Mouse (Mus musculus) cerebellum, postnatal 25 days (tissue): ENCODE data around the gene Pappa2.

ENCODE experiments used
- DNase-seq, 2 experiments: peaks; one replicate each; pipeline ENCODE4 v3.0.0; 2021; ENCODE audit warnings: mixed read lengths in 2 of 2

Gene Pappa2

DNA sequence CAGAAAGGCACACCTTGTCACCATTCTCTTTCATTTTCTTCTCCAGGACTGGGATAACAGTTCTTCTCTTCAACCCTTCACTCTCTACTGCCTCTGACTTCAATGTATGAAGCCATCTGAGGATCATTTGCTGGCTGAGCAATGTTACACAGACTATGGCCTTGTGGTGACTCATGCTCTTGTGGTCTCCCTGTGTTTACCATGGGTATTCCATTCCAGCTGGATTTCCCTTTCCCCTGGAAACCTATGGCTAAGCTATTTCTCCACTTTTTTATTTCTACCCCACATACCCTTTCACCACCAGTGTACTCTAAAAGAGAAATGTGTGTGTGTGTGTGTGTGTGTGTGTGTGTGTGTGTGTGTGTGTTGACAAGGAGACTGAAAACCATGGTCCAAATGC lies 83.0 kb downstream of the Pappa2 start:
- DNase-seq, result no peak

- DNase-seq, result no peak
Measured at GRCm38 (mm10) chr1:158894441-158894840, 85.8 kb downstream of the Pappa2 start.

GRCm38 (mm10) chr1:158875487-158875886 lies 104.8 kb downstream of the Pappa2 start:
- peak in 1 of 2 experiments; percentile 19 for DNase-seq

DNA sequence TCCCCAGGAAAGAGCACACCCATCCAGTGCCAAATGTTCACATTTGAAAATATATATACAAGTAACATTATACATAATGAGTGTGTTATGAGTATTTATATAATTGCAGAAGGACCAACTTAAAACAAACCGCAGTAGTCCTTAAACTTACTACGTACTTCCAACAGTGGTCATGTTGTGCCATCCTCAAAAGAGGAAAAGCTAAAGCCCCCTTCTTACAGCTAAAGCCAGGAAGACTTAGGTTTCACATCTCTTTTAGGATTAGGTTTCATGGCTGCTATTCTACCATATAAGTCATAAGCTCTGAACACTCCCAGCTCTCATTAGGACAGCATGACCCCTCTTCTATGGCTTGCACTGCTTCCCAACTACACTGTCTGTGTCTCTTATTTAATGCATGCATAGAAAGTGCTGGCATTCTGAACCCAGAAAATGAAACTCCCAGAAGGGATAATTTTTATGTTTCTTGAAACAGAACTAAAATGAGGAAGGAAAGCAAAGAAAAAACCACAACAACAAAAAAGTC lies 105.7 kb downstream of the Pappa2 start:
- no peak for DNase-seq

- no peak for DNase-seq
Measured at GRCm38 (mm10) chr1:158873631-158874030, 106.7 kb downstream of the Pappa2 start.

DNA sequence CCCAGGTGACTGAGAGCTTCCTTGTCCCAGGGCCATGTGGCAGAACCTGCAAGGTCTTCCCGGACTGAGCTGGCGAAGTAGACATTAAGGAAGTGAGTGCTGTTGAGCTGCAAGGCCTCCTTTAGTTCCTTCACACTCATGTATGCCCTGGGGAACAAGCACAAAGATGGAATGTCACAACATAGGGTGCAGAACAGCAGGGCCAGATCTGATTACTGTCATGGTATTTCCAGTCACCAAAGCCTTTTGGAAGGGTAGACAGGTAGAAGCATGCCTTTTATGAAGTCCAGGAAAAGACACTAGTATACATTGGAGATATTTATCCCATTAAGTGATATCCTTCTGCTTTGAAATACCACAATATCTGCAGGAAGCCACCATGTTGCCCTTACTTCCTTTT lies 108.9 kb downstream of the Pappa2 start:
- no peak for DNase-seq

DNA sequence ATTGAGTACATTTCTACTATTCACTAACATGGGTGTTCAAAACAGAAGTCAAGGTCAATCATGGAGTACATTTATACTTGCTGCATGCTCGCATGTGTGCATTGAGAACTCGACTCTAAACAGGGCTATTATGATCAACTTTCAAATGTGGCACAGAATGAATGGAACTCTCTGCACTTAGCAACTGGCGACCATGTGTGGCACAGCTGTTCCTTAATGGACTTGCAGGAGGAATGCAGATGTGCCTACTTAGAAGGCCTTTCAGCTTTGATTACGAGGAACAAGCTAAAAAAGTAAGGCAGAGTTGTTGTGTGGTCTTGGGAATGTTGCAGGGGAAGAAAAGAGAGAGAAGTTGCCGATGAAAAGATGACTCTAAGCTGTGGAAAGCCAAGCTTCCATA lies 120.1 kb downstream of the Pappa2 start:
- no peak for DNase-seq

- DNase-seq, result no peak
Measured at GRCm38 (mm10) chr1:158853936-158854882, 126.1 kb downstream of the Pappa2 start.

GRCm38 (mm10) chr1:158852836-158853567 lies 127.3 kb downstream of the Pappa2 start:
- DNase-seq, result no peak

GRCm38 (mm10) chr1:158850459-158850858 lies 129.8 kb downstream of the Pappa2 start:
- DNase-seq, result no peak

DNA sequence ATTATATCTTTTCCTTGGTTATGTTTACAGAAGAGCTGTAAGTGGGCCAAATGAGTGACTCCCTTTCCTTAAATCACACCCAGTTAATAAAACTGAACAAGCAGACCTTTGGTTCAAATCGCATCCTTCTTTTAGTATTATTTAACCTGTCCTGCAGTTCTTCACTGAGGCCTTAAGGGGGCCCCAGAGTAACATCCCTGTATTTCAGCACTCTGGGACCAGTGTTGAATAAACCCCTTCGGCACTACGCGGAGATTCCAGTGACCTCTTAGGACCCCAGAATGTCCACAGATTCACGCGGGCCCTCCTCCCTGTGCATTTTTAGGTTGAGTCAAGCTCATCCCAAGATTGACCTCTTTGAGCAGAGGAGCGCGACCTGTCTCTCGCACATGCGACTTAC lies 135.7 kb downstream of the Pappa2 start:
- no peak for DNase-seq

DNA sequence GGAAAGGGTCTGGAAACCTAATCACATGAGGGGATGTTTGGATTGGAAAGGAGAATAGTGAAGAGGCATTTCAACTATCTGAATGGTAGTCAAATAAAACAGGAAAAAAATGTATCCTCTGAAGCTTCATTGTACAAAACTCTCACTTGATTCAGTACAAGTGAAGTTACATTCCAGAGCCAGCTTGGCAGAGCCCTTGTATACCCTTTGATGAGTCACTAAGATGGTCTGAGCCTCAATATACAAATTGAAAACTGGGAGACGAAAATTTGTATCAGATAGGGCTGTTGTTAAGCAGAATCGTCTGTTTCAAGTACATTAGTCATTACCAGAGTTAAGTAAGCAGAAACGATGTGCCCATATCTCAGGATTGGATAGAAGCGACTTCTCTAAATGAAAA lies 143.1 kb downstream of the Pappa2 start:
- no peak for DNase-seq

DNA sequence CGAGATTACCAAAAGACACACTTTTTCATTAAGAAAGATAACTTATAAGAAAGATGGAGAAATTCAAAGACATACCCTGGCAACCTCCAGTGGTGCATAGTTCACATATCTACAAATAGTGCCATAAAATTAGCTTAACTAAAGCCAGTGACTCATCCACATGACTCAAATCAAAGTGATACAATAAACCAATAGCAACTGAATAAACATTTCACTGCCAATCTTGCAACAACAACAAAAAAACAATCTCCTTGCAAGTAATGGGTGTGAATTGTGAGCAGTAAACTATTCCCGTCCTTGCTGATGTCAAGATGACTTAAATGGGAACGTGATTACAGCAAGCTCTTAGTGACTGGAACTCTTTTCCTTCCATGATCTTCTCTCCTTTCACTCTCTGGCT lies 150.1 kb downstream of the Pappa2 start:
- no peak for DNase-seq

DNA sequence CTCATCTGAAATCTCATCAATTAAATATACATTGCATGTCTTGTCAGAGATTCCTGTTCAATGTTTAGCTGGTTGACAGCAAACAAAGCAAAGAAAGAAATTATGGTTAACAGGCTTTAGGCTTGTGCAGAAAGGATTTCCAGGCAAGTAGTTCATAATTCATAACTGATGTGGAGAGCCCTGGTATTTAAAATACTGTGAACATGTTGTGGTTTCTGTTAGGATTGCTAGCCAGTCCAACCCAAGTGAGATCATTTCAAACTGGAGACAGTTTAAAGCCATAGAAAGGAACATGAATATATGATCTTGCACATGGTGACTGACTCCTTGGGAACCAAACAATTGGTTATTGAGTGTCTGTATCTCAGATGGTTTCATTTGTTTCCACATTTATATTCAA lies 152.4 kb downstream of the Pappa2 start:
- no peak for DNase-seq

- DNase-seq, result no peak
Measured at GRCm38 (mm10) chr1:158819676-158820075, 160.6 kb downstream of the Pappa2 start.

GRCm38 (mm10) chr1:158816479-158816878 lies 163.8 kb downstream of the Pappa2 start:
- no peak for DNase-seq

DNA sequence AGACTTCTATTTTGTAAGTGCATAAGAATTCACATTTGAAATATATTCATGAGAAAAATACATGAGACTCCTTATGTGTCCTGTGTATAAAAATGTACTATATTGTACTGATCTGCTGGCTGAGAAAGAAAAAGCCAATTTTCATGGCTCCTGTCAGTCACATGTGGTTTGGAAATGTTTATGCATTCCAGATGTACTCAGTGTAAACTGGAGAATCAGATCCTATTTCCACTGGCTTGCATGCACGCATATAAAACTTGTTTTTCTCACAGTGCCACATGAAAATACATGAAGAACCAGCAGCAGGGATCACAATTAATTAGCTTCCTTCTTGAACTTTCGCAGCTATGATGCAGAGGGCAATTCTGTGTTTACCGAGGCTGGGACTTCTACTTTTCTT lies 168.4 kb downstream of the Pappa2 start:
- no peak for DNase-seq

DNA sequence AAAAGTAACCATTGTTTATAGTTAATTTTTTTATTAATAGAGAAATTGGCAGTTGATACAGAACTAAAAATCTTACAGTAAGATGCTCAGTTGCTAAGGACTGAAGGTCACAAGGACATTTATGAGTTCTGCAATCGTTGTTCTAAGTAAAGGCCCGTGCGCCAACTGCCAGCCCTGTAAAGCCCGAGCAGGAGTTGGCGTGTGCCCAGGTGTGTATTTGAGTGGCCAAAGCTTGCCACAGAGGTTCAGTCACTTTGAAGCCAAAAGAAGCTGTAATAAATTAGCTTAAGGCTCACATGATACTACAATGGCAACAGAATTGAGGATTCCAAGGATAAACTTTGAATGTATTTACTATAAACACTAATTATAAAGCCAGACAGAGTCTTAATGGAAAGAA lies 204.8 kb downstream of the Pappa2 start:
- peak in 1 of 2 experiments; percentile 38 for DNase-seq

DNA sequence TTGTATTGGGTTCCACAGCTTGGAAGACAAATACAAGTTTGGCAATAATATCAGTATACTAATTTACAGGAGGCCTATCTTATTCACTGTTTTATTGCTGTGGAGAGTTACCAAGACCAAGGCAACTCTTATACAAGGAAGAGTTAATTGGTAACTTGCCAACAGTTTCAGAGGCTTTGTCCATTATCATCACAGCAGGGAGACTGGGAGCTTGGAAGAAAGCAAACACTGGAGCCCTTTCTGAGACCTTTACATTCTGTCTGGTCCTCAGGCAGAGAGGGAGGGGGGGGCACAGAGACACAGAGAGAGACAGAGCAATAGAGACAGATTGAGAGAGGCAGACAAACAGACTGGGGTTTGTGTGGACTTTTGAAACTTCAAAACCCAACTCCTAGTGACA lies 207.2 kb downstream of the Pappa2 start:
- DNase-seq, result no peak

DNA sequence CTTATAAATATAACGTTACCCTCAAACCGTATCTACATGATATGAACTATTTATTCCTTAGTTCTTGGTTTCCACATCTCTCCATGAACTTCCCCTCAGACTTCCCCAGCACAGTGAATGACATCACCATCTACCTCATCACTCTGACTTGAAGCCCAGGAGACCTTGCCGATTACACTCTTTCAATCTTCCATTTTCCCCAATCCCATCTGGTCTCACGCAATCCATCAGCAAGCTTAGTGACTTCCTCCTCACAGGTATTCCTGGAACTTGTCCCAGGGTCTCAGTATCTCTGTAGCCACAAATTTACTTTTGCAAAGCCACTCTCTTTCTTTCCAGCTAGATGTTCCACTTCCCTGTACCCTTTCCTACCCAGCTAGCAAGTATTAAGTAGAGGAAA lies 209.5 kb downstream of the Pappa2 start:
- peak in 1 of 2 experiments; percentile 15 for DNase-seq

GRCm38 (mm10) chr1:158770036-158770655 lies 210.1 kb downstream of the Pappa2 start:
- DNase-seq, result peak; percentile 16 to 17

GRCm38 (mm10) chr1:158765842-158766241 lies 214.4 kb downstream of the Pappa2 start:
- no peak for DNase-seq

DNA sequence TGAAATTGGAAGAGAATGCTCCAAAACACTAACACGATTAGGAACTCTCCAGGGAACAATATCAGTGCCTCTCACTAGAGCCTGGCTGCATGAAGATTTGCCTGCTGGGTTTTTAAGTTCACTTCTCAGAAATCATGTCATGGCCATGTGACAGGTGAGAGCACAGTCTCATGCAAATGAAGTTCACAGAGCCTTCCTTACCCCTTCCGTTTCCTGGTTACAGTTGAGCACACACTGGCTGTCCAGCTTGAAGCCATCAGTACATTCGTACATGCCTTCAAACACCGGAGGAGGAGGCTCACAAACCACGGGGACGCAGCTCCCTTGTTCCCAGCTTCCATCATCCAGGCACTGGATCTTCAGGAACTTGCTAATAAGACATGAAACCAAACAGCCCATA lies 215.6 kb downstream of the Pappa2 start:
- DNase-seq, result no peak
